Mouse (Mus musculus) skeletal muscle tissue, adult 2 months (tissue): ENCODE measurements around the gene Snrpf.

ENCODE experiments used
- DNase-seq: peaks from one replicate; pipeline ENCODE4 v3.0.0-alpha.2; 2012; ENCODE audit warnings: low read depth, low spot score

Gene Snrpf

DNA sequence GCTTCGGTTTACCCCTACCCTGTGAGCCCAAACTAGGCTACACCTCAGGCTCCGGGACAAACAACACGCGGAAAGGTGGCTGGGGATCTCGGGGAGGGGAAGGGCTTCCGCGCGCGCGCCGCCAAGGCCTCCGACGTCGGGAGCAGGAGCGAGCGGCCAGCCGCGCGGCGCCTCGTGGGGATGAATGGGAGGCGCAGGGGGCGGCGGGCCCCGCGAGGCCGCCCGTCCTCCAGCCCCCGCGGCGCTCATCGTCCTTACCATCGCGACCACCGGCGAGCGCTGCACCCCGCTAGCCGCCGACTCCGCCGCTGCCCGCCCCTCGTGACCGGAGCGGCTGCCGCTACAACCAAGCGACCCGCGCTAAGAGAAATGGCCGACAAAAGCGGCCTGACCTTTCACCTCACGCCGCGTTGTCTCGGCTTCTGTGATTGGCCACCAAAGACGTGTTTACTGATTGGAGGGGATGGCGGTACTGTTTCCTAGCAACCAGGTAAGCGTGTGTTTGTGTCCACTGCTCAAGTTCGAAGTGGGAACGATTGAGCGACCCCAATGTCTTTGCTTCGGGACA is at the start of gene Snrpf:
Gene Snrpf (minus strand): TSS at position 426 of the 568 bp plus-strand sequence.
- DNase-seq, result peak; percentile 92

DNA sequence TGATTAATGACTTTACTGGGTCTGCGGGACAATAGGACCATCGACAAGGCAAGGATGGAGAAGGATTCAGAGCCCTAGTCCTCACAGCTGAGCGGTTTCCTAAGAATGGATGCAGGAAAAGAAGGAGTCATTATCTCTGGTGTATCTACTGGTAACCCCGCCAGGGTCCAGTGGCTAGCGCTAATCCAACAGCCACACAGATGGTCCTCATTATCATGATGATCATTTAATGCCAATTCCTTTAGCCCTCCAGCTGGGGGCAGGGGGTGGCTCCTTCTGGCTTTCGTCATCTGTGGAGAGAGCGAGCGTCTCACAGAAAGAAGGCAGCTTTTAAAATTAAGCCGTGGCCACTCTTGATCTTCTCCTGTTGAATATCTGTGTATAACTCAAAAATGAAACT is 46.4 kb upstream of the Snrpf start:
- DNase-seq, result no peak

DNA sequence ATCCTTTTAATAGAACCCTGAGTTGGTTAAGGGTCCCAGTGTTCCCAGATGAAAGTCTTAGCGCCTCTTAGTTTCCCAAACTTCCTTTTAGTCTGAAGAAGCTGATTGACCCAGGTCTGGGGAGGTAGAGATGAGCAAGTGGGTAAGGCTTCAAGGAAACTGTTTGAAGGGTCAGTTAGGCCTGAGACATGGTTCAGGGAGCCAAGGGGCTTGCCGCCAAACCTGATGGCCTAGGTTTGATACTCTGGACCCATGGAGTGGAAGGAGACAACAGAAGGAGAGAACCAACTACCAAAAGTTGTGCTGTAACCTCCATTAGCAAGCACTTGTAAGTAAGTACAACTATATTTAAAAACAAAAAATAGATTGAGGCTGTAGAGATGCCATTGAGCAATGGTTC is 44.5 kb upstream of the Snrpf start:
- no peak for DNase-seq

DNA sequence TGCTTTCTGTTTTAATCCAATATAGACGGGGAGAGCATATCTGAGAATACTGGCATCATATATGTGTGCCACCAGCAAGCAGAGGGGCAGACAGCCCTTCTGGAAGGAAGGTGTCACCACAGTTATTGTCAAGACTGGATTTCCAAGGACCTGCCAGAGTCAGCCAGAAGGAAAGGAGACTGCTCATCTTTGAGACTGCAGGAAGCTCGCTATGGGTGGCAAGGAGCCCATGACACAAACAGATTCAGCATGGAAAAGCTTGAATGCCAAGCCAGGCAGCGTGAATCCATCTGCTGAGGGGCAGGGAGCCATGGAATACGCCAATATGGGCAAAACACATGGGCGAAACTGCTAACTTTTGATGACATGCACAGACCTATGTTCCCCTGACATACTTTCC is 44.1 kb upstream of the Snrpf start:
- DNase-seq, result no peak

DNA sequence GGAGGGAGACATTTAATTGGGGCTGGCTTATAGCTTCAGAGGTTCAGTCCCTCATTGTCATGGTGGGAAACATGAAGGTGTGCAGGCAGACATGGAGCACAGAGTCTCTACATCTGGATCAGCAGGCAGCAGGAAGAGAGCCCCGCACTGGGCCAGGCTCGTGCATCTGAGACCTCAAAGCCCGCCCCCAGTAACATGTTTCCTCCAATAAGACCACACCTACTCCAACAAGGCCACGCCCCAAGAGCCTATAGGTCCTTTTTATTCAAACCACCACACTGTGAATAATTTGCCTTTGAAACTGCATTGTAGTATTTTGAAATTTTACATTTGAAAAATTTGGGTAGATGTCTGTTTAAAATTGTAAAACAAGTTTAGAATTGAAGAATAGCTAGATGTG is 42.6 kb upstream of the Snrpf start:
- DNase-seq, result no peak

DNA sequence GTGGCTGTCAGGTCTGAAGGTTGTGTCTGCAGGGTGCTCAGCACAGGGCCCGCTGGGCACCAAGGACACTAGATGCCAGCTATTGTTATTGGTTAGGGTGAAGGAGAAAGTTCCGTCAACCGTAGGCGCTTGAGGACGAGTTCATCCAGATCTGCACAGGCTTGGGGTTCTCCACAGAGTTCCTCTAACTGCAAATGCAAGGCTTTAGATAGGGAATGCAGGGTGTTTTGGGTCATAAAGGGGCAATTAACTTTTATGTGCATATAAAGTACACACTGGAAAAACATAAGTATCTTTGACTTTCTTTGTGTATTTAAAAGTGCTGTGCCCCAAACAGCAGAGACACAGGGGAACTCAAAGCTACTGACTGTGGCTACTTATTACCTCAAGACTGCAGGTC is 40.8 kb upstream of the Snrpf start:
- no peak for DNase-seq

DNA sequence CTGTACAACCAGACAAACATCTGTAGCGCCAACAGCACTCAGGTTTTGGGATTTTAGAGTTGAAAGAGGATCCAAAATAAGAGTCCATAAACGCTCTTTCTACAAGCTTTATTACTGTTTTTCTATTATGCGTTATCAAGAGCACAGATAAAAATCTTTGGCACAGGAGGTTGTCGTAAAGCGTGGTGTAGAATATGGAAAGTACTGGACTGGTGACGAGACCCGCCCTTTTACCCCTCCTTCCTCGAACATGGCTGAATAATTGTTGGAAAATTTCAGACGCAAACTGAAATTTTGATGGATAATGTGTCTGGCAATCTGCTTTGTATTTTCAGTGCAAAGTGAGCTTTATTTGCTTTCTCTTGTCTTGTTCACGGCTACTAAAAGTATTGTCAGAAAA is 34.6 kb upstream of the Snrpf start:
- DNase-seq, result no peak

DNA sequence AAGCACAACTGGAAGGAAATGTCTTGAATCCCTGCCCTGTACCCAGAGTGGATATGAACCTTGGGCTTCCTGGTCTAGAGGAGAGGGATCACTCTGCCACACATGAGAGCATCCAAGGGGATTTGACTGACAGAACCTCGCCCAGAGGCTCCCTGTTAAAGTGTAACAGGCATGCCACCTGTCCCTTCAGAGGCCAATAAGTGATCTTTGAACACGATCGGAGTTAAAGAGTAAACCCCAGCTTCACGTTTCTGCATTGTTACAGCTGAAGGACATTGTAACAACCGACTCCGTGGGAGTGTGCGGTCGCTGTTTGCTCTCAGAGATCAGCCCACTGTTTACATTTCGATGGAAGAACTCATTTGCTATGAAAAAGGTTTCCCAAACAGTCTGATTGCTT is 34.2 kb upstream of the Snrpf start:
- DNase-seq, result no peak

DNA sequence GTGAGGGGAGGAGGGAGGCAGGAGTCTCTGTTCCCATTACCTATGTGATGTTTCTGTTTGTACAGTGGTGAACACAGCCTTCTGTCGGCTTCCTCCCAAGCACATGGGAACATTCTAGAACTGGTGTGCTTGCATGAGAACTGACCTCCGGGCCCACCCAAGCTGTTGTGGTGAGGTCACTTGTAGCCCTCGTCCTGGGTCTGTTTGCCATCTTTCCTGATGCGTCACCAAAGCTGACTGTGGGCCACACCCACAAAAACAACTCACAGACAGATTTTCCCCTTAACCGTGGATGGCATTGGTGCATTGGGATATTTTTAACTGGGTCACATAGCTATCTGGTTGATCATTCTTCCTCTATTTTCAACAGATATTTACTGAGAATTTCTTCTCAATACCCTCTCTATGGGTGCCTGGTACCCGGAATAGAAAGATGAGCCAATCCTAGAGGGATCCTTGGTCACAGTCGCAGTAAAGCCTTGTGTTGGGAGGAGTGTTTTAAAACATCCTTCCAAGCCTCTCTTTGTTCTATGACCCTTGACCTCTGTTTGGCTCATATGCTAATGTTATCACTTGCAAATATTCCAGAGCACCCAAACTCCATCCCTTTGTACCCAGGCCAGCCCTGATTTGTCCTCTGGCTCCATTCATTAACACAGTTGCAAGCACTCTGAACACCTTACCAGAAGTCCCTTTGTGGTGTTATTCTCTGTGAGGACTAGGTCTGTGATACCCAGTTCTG is 31.1 kb upstream of the Snrpf start:
- peak; percentile 62 for DNase-seq

DNA sequence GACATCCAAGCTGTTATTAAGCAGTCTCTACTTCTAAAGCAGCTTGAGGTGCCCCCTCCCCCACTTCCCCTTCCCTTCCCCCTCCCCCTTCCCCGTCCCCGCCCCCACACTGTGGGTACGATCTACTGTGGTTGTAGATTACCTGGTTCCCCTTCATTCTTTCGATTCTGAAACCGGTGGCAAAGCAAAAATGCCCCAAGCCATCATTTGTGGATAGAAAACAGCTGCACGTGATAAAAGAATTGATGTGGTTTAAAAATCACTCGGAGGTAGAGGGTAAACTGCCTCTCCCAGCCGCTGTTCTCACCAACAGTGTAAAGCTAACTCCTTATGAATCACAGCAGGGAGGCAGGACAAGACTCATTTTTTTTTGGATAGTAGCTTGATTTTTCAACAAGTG is 25.3 kb upstream of the Snrpf start:
- no peak for DNase-seq

DNA sequence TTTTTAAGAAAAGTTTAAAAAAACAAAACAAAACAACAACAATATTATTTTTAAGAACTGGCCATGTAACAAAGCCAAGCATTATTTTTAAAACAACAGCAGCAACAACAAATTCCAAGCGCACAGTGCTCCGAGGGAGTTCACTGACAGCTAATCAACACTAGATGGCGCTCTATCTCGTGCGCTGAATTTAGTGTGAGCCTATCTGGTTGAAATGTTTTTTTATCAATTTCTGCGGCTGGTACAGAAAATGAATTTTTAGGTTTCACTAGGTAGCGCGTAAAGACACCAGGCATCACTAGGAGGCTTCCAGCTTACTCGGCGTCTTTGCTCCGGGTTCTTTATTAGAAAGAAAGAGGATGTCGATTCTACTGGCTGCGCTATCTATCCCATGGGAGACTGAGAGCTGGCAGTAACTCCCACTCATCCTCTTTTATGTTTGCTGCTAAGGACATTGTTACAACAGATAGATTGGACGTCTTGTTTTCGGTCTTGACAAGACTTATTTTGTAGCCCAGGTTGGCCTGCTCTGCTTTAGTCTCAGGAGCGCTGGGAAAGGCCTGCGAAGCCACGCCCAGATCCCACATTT is 22.0 kb upstream of the Snrpf start:
- DNase-seq, result no peak

DNA sequence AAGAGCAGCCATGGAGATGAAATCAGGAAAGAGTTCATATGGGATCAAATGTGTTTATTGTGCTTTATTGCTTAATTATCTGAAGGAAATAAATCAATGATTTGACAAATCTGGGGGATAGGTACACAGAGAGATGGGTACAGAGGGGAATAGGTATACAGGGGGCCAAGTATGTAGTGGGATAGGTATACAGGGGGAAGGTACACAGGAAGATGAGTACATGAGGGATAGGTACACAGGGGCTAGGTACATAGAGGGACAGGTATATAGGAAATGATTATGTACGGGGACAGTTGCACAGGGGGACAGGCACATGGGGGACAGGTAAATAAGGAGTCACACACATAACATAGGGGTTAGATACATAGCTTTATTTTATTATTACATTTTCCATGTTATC is 21.4 kb upstream of the Snrpf start:
- DNase-seq, result no peak

DNA sequence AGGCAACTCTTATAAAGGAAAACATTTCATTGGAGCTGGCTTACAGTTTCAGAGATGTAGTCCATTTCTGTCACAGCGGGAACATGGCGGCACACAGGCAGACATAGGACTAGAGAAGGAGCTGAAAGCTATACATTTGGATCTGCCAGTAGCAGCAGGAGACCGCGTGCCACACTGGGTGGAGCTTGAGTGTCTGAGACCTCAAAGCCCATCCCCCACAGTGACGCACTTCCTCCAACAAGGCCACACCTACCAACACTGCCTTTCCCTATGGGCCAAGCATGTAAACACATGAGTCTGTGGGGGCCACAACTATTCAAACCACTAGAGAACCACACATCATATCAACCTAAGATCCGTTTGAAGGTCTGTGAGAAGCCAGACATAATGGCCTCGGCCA is 19.7 kb upstream of the Snrpf start:
- DNase-seq, result no peak

DNA sequence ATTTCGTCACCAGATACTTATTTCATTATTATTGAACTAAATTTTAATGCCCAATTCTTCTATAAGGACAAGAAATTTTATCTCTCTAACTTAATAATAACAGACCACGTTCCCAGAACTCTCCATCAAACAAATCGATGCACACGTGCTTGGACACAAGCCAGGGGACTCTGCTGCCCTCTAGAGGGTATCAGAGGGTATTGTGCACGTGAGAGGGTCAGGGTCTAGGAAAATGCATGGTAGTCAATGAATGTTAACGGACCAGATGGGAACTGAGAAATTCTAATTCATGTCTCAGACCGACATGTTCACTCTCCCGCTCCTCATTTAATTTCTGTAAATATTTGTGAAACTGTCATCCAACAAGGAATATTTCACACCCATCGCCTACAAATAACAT is 18.5 kb upstream of the Snrpf start:
- DNase-seq, result no peak

DNA sequence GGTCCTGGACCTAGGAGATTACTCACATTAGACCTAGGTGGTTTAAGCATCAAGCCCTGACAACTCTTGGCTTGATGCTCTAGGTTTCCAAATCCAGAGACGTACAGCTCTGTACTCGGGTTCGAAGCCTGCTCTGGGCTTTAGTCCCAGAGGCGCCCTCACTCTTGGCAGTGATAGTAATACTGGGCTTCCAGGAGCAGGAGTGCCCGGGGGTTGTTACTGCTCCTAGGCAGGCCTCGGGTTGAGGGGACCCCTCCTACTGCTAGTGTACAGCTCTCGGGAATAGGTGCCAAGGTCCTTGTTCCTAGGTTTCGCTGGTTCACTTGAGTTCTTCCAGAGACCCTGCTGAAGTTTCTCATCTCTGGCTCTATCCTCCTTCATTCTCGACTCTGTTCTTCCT is 16.8 kb upstream of the Snrpf start:
- no peak for DNase-seq

DNA sequence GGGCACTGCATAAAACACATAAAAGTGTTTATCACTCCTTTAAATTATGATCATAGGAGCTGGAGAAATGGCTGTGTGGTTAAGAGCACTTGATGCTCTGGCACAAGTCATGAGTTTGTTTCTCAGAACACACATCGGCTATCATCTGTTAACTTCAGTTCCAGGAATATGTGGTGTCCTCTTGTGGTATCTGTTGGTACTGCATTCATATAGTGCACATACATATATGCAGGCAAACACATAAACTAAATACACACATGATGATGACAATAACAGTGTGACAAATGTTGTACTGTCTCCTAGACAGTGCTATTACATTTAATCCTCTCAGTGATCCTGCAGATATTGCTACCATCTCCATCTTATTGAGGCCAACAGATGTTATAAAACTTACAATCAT is 13.8 kb upstream of the Snrpf start:
- DNase-seq, result no peak

DNA sequence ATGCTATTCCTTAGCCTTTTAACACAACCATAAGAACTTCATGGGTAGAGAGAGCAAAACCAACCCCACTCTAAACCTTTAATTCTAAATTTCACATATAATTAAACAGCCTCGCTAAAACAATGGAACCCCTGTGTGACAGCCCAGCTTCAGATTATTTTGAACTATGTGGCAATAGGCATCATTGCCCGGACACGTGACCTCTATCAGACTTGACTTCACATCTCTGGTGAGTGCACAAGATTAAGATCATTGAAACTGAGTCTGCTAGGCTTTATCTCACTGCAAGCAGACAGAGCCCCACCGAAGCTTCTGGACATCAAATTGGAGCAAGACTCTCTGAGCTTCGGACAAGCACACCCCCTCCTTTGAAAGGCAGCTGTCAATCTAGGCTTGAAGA is 12.8 kb upstream of the Snrpf start:
- no peak for DNase-seq

DNA sequence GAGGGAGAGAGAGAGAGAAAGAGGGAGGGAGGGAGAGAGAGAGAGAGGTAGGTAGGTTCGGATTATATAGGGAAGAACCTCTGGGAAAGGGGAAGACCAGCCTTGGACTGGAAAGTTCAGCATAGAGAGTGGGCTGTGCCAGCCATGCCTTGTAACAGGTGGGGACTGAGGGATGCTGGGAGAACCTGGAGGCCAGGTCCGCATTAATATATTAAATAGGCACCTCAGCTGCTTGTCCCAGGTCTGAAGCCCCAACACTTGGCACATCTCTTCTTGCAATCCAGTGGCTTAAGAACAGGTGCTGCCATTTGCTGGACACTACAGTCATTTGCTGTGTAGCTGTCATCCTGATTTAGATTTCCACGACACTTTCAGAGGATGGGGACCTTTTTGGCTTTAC is 7.1 kb upstream of the Snrpf start:
- no peak for DNase-seq

DNA sequence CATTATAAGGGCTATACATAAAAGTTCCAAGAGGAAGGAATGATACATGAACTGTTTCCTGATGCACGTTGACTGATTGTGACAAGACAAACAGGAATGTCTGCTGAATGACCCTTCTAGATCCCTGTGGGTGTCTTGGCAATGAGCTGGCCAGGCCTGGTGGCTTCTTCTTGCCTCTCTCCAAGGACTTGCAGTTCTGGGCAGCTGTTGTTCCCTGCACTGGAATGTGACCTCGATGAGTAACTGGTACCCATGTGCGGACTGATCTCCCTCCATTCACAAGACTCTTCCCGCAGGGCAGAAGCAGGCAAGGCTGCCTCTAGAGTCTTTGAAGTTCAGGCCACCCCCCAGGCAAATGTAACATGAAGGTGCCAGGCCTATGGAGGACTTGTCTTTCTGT is 6.3 kb upstream of the Snrpf start:
- DNase-seq, result no peak

DNA sequence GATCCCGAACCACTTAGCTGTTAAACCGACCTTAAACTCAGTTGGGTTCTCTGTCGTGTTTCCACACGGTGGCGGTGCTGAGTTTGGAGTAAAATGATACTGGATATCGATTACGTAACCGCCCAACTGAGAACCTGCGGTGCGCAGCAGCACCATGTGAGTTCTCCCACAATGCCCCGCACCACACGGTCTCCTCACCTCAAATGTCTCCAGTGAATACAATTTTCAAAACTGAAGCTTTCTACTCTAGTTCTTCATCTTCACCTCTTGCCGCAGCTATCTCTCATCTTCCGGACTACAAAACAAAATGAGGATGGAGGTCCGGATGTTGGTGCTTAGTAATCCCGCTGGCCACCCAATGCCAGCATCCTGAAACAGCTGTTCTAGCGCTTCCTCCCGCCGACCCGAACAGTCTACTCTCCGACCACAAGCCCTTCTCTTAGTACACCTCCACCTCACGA is 4.5 kb upstream of the Snrpf start:
- DNase-seq, result peak; percentile 90

DNA sequence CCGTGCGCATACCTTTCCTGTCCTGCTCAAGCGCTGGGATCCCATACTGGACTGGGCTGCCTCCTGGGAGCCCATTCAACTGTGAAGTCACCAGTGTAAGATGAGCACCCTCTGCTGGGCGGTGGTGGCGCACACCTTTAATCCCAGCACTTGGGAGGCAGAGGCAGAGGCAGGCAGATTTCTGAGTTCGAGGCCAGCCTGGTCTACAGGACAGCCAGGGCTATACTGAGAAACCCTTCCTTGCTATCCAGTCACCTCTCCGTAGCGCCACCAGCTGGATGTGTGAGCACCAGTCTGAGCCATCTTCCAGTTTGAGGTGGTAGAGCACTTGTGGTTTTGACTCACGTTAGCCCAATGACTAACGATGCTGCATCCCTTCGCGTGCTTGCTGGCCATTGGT is 3.0 kb upstream of the Snrpf start:
- DNase-seq, result no peak

DNA sequence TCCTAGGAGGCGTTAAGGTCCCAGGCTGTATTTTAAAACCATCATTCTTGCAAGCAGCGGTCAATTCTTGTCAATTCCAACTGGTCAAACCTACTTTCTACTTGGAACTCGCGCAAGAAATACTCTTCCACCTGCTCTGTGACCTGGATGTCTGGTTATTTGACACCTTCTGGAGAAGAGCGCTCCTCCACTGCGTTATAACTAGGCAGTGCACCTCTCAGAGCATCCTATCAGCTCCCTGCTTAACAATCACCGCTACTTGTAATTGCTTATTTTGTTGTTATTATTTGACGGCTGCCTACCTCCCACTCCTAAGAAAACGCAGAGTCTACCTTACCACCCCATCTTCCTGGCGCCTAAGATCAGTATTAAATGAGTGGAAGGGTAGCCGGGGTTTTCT is 710 bp downstream of the Snrpf start:
- DNase-seq, result no peak

DNA sequence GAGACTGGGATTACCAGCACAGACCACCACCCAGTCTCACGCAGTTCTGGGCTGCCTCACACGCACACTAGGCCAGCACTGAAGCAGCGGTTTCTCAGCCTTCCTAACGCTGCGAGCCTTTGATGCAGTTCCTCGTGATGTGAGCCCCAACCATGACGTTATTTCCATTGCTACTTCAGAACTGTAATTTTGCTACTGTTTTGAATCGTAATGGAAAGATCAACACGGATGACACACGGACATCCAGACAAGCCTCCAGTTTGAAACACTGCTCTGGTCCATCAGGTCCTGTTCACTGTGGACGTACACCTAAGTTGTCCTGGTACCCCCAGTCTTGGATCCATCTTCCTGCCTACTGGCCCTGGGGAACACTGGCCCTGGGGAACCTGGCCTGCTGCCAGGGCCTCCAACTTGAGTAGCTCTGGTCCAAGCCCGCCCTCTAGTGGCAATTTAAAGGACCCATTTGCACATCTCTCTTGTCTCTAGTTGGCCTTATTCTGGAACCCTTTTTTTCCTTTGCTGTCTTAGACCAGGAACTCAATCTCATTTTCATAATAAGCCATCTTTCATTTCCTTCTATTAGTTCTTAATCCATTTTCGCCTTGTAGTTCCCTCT is 12.1 kb downstream of the Snrpf start:
- peak; percentile 77 for DNase-seq
